Mouse (Mus musculus) olfactory bulb, adult 2 months (tissue): ENCODE measurements around the gene Fat3. TPM values are rescaled to one million over a fixed set of nuclear protein-coding genes. Genes with fewer than 3 reads are reported as not detected.

Source experiments
- H3K27ac ChIP-seq: fragments of 200-500 bp; 2 replicates; pipeline ENCODE4 v1.5.1; 2012; ENCODE audit warnings: low read depth, low read length; ENCODE audit not compliant: insufficient read depth
- H3K4me1 ChIP-seq: fragments of 200-500 bp; 2 replicates; pipeline ENCODE4 v1.6.1; 2012; ENCODE audit warnings: low read length; ENCODE audit not compliant: control insufficient read depth, insufficient read depth
- H3K4me3 ChIP-seq: fragments of 200-500 bp; 2 replicates; pipeline ENCODE4 v1.5.1; 2012; ENCODE audit warnings: mild to moderate bottlenecking, low read depth, low read length, moderate library complexity; ENCODE audit not compliant: insufficient read depth
- CTCF ChIP-seq: fragments of 200-500 bp; IDR thresholded peaks from 2 replicates; pipeline ENCODE4 v1.5.1; 2012; ENCODE audit warnings: low read depth, mild to moderate bottlenecking, low read length, moderate library complexity; ENCODE audit not compliant: insufficient read depth
- POLR2A ChIP-seq: fragments of 200-500 bp; IDR thresholded peaks from 2 replicates; pipeline ENCODE4 v1.6.1; 2012; ENCODE audit warnings: mild to moderate bottlenecking, low read depth, low read length, moderate library complexity; ENCODE audit not compliant: insufficient read depth
- WGBS: fragments of 180-500 bp; shearing (Covaris S2); methylation state at CpG from one replicate; pipeline ENCODE4 v1.1.7; 2018; 5-methylcytosine and 5-hydroxymethylcytosine counted together
- polyA plus RNA-seq: library from polyadenylated mRNA; stranded (reverse); fragments of >200 nt; gene quantifications from 2 replicates; pipeline ENCODE4 v1.2.4, GENCODE M21; 2012; ENCODE audit warnings: low replicate concordance; ENCODE audit not compliant: missing spikeins, insufficient read depth, insufficient read length

Fat3 gene
- polyA plus RNA-seq, 1 experiment, result not detected

GRCm38 (mm10) chr9:16499621-16500381 is 1.3 kb downstream of the Fat3 start:
- under 1% methylated on average over 35 of the region's 35 CpGs for WGBS
- H3K4me1 ChIP-seq, result peaks cover 9% of the 10 kb centered on the region
- TF ChIP-seq POLR2A (no peak), CTCF (no peak)
- peak overlapping the region; percentile 84 for H3K4me3 ChIP-seq
- 0 out of 2 replicates have a peak overlapping the region, but pooled peaks have one; percentile 25 for H3K27ac ChIP-seq

- 39% methylated on average over 4 of the region's 4 CpGs for WGBS
- Histone ChIP-seq H3K4me3 (no peak overlapping the region), H3K4me1 (peaks cover 9% of the 10 kb centered on the region), H3K27ac (no peak overlapping the region)
- TF ChIP-seq CTCF (no peak), POLR2A (no peak)
These were observed 2.2 kb downstream of the Fat3 start for GRCm38 (mm10) chr9:16498876-16499275.

DNA sequence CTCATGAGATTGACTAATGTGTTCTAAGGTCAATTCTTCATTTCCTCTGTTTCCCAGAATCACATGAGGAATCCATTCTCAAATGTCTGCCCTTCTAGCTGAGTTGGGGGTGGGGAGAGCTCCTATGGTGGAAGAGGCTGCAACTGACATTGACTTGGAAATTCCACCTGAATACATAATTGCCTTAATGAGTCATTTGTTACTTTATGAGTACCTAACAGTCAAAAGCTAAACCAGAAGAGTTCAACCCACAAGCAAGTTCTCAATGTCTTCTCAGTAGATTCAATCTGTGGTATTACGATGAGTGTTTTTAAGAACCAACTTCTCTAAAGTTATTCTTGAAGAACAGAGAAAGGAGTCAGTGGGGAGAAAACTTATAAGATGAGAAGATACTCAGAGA is 3.7 kb downstream of the Fat3 start:
- 95% methylated on average over 1 of the region's 1 CpGs for WGBS
- Histone ChIP-seq H3K4me1 (peaks cover 5% of the 10 kb centered on the region; the same call in 1 of the 2 replicates), H3K4me3 (no peak overlapping the region), H3K27ac (no peak overlapping the region)
- TF ChIP-seq POLR2A, result no peak
- TF ChIP-seq CTCF, result no peak

DNA sequence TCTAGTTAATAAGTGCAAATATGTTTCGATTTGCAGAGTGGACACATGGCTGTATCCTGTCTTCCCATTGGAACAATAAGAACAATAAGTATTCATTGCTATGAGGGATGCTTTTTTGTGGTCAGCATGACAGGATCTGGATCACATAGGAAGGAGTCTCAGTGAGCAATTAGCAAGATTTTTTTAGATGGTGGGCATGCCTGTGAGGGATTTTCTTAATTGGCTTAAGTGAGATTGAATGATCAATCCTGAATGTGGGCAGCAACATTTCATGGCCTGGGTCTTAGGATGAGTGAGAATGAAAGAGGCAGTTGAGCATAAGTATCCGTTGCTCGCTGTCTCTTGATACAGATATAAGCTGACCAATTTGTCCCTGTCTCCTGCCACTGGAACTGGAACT is 4.8 kb downstream of the Fat3 start:
- Histone ChIP-seq H3K4me3 (no peak overlapping the region), H3K27ac (no peak overlapping the region), H3K4me1 (peaks cover 2% of the 10 kb centered on the region; the same call in 1 of the 2 replicates)
- TF ChIP-seq CTCF (no peak), POLR2A (no peak)
- 92% methylated on average over 3 of the region's 3 CpGs for WGBS

GRCm38 (mm10) chr9:16489661-16490060 is 11.4 kb downstream of the Fat3 start:
- H3K4me3 ChIP-seq, result no peak overlapping the region
- H3K27ac ChIP-seq, result no peak overlapping the region
- TF ChIP-seq POLR2A, result no peak
- TF ChIP-seq CTCF, result no peak
- 55% methylated on average over 3 of the region's 3 CpGs for WGBS
- no peaks in the 10 kb centered on the region for H3K4me1 ChIP-seq

DNA sequence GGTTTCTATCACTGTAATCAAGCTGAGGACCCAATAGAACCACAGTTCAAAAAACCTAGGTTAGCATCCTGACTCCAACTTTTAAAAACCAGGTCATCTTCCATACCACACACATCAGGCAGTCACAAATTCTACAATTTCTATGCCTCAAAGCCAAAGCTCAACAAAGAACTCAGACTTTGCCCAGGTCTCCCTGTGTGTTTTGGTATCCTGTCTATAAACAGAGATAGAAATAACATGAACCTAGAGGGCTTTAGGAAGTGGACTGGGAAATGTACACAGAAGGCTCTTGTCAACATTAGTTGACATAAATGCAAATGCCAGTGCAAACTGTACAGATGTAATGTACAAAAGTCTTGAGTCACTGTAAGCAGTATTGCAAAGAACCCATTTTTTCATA is 13.5 kb downstream of the Fat3 start:
- no peak for TF ChIP-seq CTCF
- no peak for TF ChIP-seq POLR2A
- no peak overlapping the region for H3K4me3 ChIP-seq
- no peak overlapping the region for H3K27ac ChIP-seq
- H3K4me1 ChIP-seq, result no peaks in the 10 kb centered on the region

- WGBS, result 98% methylated on average over 1 of the region's 1 CpGs
- no peak overlapping the region for H3K4me3 ChIP-seq
- TF ChIP-seq CTCF (no peak), POLR2A (no peak)
- H3K4me1 ChIP-seq, result no peaks in the 10 kb centered on the region
- no peak overlapping the region for H3K27ac ChIP-seq
These were observed 14.9 kb downstream of the Fat3 start for GRCm38 (mm10) chr9:16486229-16486628.

DNA sequence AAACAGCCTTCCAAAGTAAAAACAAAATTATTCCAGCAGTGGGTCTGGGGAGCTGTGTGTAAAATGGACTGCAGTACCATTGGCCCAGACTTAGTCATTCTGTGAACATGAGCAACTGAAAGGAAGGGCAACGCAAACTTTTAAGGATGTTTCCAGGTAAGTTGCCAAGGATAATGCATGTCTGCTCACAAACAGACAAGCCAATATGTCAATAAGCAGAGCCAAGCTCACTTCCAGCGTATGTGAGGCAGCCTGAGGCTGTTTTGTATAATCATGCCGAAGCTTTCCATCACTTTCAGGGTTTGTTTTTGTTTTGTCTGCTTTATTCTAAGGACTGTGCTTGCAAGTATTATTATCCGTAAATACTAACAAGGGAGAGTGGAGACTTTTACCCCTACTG is 15.9 kb downstream of the Fat3 start:
- Histone ChIP-seq H3K27ac (no peak overlapping the region), H3K4me3 (no peak overlapping the region), H3K4me1 (no peaks in the 10 kb centered on the region)
- no peak for TF ChIP-seq POLR2A
- 62% methylated on average over 4 of the region's 4 CpGs for WGBS

GRCm38 (mm10) chr9:16484765-16485164 is 16.3 kb downstream of the Fat3 start:
- Histone ChIP-seq H3K4me3 (no peak overlapping the region), H3K27ac (no peak overlapping the region), H3K4me1 (no peaks in the 10 kb centered on the region)
- 49% methylated on average over 2 of the region's 2 CpGs for WGBS
- TF ChIP-seq CTCF (no peak), POLR2A (no peak)

GRCm38 (mm10) chr9:16461491-16461890 is 39.6 kb downstream of the Fat3 start:
- Histone ChIP-seq H3K4me1 (no peaks in the 10 kb centered on the region), H3K4me3 (no peak overlapping the region), H3K27ac (no peak overlapping the region)
- TF ChIP-seq CTCF, result no peak
- TF ChIP-seq POLR2A, result no peak
- 68% methylated on average over 3 of the region's 3 CpGs for WGBS
